Mouse (Mus musculus): ENCODE data around the gene C2cd3.

C2cd3 gene

GRCm38 (mm10) chr7:100402715-100403114, 30.7 kb downstream of the C2cd3 start:
- peak; percentile 29 for DNase-seq (ENCODE audit: inconsistent ontology term)

GRCm38 (mm10) chr7:100407677-100408076, 35.6 kb downstream of the C2cd3 start:
- DNase-seq (ENCODE audit: inconsistent ontology term) = no peak

- DNase-seq (ENCODE audit: inconsistent ontology term) = no peak
These were observed 36.7 kb downstream of the C2cd3 start for GRCm38 (mm10) chr7:100408684-100409083.

- no peak for DNase-seq (ENCODE audit: inconsistent ontology term)
These were observed 53.8 kb downstream of the C2cd3 start for GRCm38 (mm10) chr7:100425795-100426194.

GRCm38 (mm10) chr7:100429102-100429501, 57.1 kb downstream of the C2cd3 start:
- peak; percentile 28 for DNase-seq (ENCODE audit: inconsistent ontology term)

- DNase-seq (ENCODE audit: inconsistent ontology term) = peak; percentile 2
These were observed 57.9 kb downstream of the C2cd3 start for GRCm38 (mm10) chr7:100429911-100430310.

GRCm38 (mm10) chr7:100431103-100431502, 59.1 kb downstream of the C2cd3 start:
- DNase-seq (ENCODE audit: inconsistent ontology term) = peak; percentile 74

GRCm38 (mm10) chr7:100433295-100433694, 61.3 kb downstream of the C2cd3 start:
- DNase-seq (ENCODE audit: inconsistent ontology term) = no peak

GRCm38 (mm10) chr7:100443728-100444127, 71.7 kb downstream of the C2cd3 start:
- DNase-seq (ENCODE audit: inconsistent ontology term) = no peak

GRCm38 (mm10) chr7:100446271-100446670, 74.2 kb downstream of the C2cd3 start:
- no peak for DNase-seq (ENCODE audit: inconsistent ontology term)

GRCm38 (mm10) chr7:100448530-100448929, 76.5 kb downstream of the C2cd3 start:
- no peak for DNase-seq (ENCODE audit: inconsistent ontology term)

- no peak for DNase-seq (ENCODE audit: inconsistent ontology term)
These were observed 77.0 kb downstream of the C2cd3 start for GRCm38 (mm10) chr7:100448985-100449384.

- no peak for DNase-seq (ENCODE audit: inconsistent ontology term)
These were observed 86.1 kb downstream of the C2cd3 start for GRCm38 (mm10) chr7:100458153-100458552.

- peak; percentile 11 for DNase-seq (ENCODE audit: inconsistent ontology term)
These were observed 87.8 kb downstream of the C2cd3 start for GRCm38 (mm10) chr7:100459862-100460261.

GRCm38 (mm10) chr7:100461621-100462151, 89.7 kb downstream of the C2cd3 start:
- peak; percentile 80 for DNase-seq (ENCODE audit: inconsistent ontology term)

- DNase-seq (ENCODE audit: inconsistent ontology term) = no peak
These were observed 91.2 kb downstream of the C2cd3 start for GRCm38 (mm10) chr7:100463194-100463593.

GRCm38 (mm10) chr7:100463757-100464156, 91.7 kb downstream of the C2cd3 start:
- no peak for DNase-seq (ENCODE audit: inconsistent ontology term)

GRCm38 (mm10) chr7:100464248-100464647, 92.2 kb downstream of the C2cd3 start:
- no peak for DNase-seq (ENCODE audit: inconsistent ontology term)

- DNase-seq (ENCODE audit: inconsistent ontology term) = no peak
These were observed 93.2 kb downstream of the C2cd3 start for GRCm38 (mm10) chr7:100465248-100465647.

GRCm38 (mm10) chr7:100465656-100466309, 93.8 kb downstream of the C2cd3 start:
- peak; percentile 46 for DNase-seq (ENCODE audit: inconsistent ontology term)

- no peak for DNase-seq (ENCODE audit: inconsistent ontology term)
These were observed 94.9 kb downstream of the C2cd3 start for GRCm38 (mm10) chr7:100466781-100467510.

- DNase-seq (ENCODE audit: inconsistent ontology term) = no peak
These were observed 96.7 kb downstream of the C2cd3 start for GRCm38 (mm10) chr7:100468761-100469160.

GRCm38 (mm10) chr7:100469502-100469901, 97.5 kb downstream of the C2cd3 start:
- DNase-seq (ENCODE audit: inconsistent ontology term) = no peak
